Mouse (Mus musculus): ENCODE results near the gene Odr4. TPM values are rescaled to one million over a fixed set of nuclear protein-coding genes. Genes with fewer than 3 reads are reported as not detected.

Odr4 gene
- 48.8 TPM for polyA plus RNA-seq (2014; fragmentation: Illumina TruSeq; extraction: RNeasy Lipid Tissue Mini Kit (QIAGEN cat#74804); ENCODE audit: low read depth, low replicate concordance)

GRCm38 (mm10) chr1:150392638-150393487 is at the start of gene Odr4, which contains the start of gene Tpr:
Gene Odr4 (minus strand): TSS chr1:150393080.
Gene Tpr (plus strand): TSS chr1:150392838.

GRCm38 (mm10) chr1:150319205-150319604 is 73.7 kb downstream of the Odr4 start, which contains the start of gene Pdc:
Gene Pdc (plus strand): TSS chr1:150319417.

Other genes with a start within 250 kb of the Odr4 start
- gene Pdc, start 73.7 kb downstream of the Odr4 start, polyA plus RNA-seq (2014; fragmentation: Illumina TruSeq; extraction: RNeasy Lipid Tissue Mini Kit (QIAGEN cat#74804); ENCODE audit: low read depth, low replicate concordance): not detected
- gene Tpr, start 242 bp downstream of the Odr4 start, polyA plus RNA-seq (2014; fragmentation: Illumina TruSeq; extraction: RNeasy Lipid Tissue Mini Kit (QIAGEN cat#74804); ENCODE audit: low read depth, low replicate concordance): 110 TPM
- gene Prg4, start 73.1 kb upstream of the Odr4 start, polyA plus RNA-seq (2014; fragmentation: Illumina TruSeq; extraction: RNeasy Lipid Tissue Mini Kit (QIAGEN cat#74804); ENCODE audit: low read depth, low replicate concordance): 2.4 TPM

Measured in adipose tissue, adult 10 weeks (tissue).